14 mouse cellular contexts compared by ENCODE assay signal in genomic region chr15:7172875-7173274, GRCm38 (mm10).
A peak's percentile ranks its signal among the peaks of the same experiment; 100 is the strongest.
DNase-seq lines count a peak whose midpoint lies in the region; ATAC-seq and TF ChIP-seq lines count a peak whose summit lies in the region.
"Had no signal": no experiment of that assay in that cellular context is flagged by ENCODE, and none has a peak within 500 bp of the region (broad histone marks: within the 10 kb centered on the region; RNA-seq: fewer than 3 reads in every experiment).

No protein-coding gene starts in this region.

- TF ChIP-seq CTCF in intestine, postnatal 0 days (IDR thresholded peaks at IDR 0.05; ENCODE audit: low read depth), result no peak

- no peak overlapping the region for H3K27ac ChIP-seq in intestine, postnatal 0 days (ENCODE audit: low read depth, low read length)
- H3K27ac ChIP-seq in intestine, embryonic 15.5 days, result no peak overlapping the region
- H3K27ac ChIP-seq in forebrain, embryonic 15.5 days (replicated peaks), result no peak overlapping the region
- H3K27ac ChIP-seq: embryonic facial prominence, embryonic 15.5 days; left cerebral cortex, adult 2 months; liver, embryonic 12.5 days had no signal

- H3K4me2 ChIP-seq in intestine, postnatal 0 days (replicated peaks; ENCODE audit: low read depth), result no peak overlapping the region
- H3K4me2 ChIP-seq in intestine, embryonic 15.5 days (replicated peaks), result no peak overlapping the region
- no peak overlapping the region for H3K4me2 ChIP-seq in forebrain, embryonic 15.5 days (replicated peaks)
- H3K4me2 ChIP-seq: embryonic facial prominence, embryonic 15.5 days; liver, embryonic 12.5 days had no signal

- no peak overlapping the region for H3K9ac ChIP-seq in intestine, postnatal 0 days (ENCODE audit: low read depth, low read length)
- H3K9ac ChIP-seq in intestine, embryonic 15.5 days, result no peak overlapping the region
- H3K9ac ChIP-seq in forebrain, embryonic 15.5 days (replicated peaks), result no peak overlapping the region
- H3K9ac ChIP-seq: embryonic facial prominence, embryonic 15.5 days; liver, embryonic 12.5 days had no signal

- H3K4me3 ChIP-seq in intestine, postnatal 0 days (ENCODE audit: low read depth, low read length), result no peak overlapping the region
- no peak overlapping the region for H3K4me3 ChIP-seq in intestine, embryonic 15.5 days (replicated peaks)
- no peak overlapping the region for H3K4me3 ChIP-seq in forebrain, embryonic 15.5 days
- H3K4me3 ChIP-seq: embryonic facial prominence, embryonic 15.5 days; left cerebral cortex, adult 2 months; liver, embryonic 12.5 days; megakaryocyte, embryonic 14.5 days; myocyte had no signal

- peak; percentile 58 for DNase-seq in fat pad, adult 2 months (ENCODE audit: extremely low read depth, low read depth, low spot score)
- DNase-seq in heart, adult 9 months (ENCODE audit: low spot score in 2 of 2), result peak; percentile 46 to 70
- peak; percentile 43 to 54 for DNase-seq in kidney, postnatal 36 days
- no peak for DNase-seq in ovary, adult 18-20 months (ENCODE audit: low spot score)
- DNase-seq: cerebellum, adult 9-11 months had no signal

- no peaks in the 10 kb centered on the region; the same call in 1 of the 2 replicates for H3K36me3 ChIP-seq in intestine, postnatal 0 days (ENCODE audit: control insufficient read depth, insufficient read depth)
- H3K36me3 ChIP-seq in intestine, embryonic 15.5 days, result no peaks in the 10 kb centered on the region
- H3K36me3 ChIP-seq in forebrain, embryonic 15.5 days, result no peaks in the 10 kb centered on the region

- H3K4me1 ChIP-seq in intestine, postnatal 0 days (replicated peaks; ENCODE audit: control insufficient read depth, insufficient read depth, low read length), result no peaks in the 10 kb centered on the region
- 0 out of 2 replicates have a peak, but pooled peaks cover under 1% of the 10 kb centered on the region for H3K4me1 ChIP-seq in intestine, embryonic 15.5 days (replicated peaks)
- no peaks in the 10 kb centered on the region for H3K4me1 ChIP-seq in forebrain, embryonic 15.5 days
- H3K4me1 ChIP-seq: embryonic facial prominence, embryonic 15.5 days; liver, embryonic 12.5 days had no signal

- H3K9me3 ChIP-seq in intestine, postnatal 0 days (ENCODE audit: control insufficient read depth), result no peaks in the 10 kb centered on the region
- H3K9me3 ChIP-seq in intestine, embryonic 15.5 days, result no peaks in the 10 kb centered on the region
- no peaks in the 10 kb centered on the region for H3K9me3 ChIP-seq in forebrain, embryonic 15.5 days
- H3K9me3 ChIP-seq: embryonic facial prominence, embryonic 15.5 days; liver, embryonic 12.5 days; megakaryocyte, embryonic 14.5 days had no signal

- peak; percentile 54 for ATAC-seq in intestine, postnatal 0 days
- no peak for ATAC-seq in intestine, embryonic 15.5 days
- no peak for ATAC-seq in forebrain, embryonic 15.5 days (replicated peaks)
- ATAC-seq: hindbrain, embryonic 16.5 days; liver, embryonic 12.5 days had no signal

- H3K27me3 ChIP-seq in intestine, postnatal 0 days (replicated peaks; ENCODE audit: control insufficient read depth, insufficient read depth, low read length), result no peaks in the 10 kb centered on the region
- no peaks in the 10 kb centered on the region for H3K27me3 ChIP-seq in intestine, embryonic 15.5 days (replicated peaks)
- no peaks in the 10 kb centered on the region for H3K27me3 ChIP-seq in forebrain, embryonic 15.5 days
- H3K27me3 ChIP-seq: embryonic facial prominence, embryonic 15.5 days; liver, embryonic 12.5 days had no signal

- WGBS in intestine, postnatal 0 days, result 36% methylated on average over 2 of the region's 2 CpGs
- 49% methylated on average over 2 of the region's 2 CpGs for WGBS in intestine, embryonic 15.5 days
- 61% methylated on average over 2 of the region's 2 CpGs for WGBS in forebrain, embryonic 15.5 days
